Mouse (Mus musculus) embryonic fibroblast, embryonic 13.5 days (primary cell): ENCODE data around the gene Ctsd.

Experiments used
- CTCF ChIP-seq: IDR thresholded peaks from 2 replicates; pipeline ENCODE4 v1.5.1; 2011; ENCODE audit warnings: mild to moderate bottlenecking, control low read depth, low read length, moderate library complexity, borderline replicate concordance; ENCODE audit not compliant: insufficient read depth
- POLR2A ChIP-seq: IDR thresholded peaks from 2 replicates; pipeline ENCODE4 v1.6.1; 2011; ENCODE audit warnings: low read depth, mild to moderate bottlenecking, control low read depth, low read length, moderate library complexity

GRCm38 (mm10) chr7:142385742-142386403, 2.0 kb downstream of the Ctsd start:
- no peak for TF ChIP-seq CTCF
- TF ChIP-seq POLR2A = no peak
